In the genomic region with DNA sequence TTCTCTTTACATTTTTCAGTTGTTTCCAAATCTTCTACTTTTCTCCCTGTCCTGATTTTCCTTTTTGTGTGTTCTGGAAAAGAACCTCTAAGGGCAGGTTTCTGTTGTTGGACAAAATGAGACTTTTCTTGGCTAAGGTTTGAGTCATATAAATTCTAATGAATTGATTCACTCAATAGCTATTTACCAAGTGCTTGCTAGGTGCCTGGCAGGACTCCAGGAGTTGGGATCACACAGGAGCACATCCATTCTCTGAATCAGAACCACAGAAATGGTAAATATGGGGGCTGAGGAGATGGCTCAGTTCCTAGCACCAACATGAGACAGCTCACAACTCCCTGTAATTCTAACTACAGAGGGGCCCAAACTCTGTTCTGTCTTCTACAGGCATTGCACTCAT, we compare ENCODE assay signal across 20 mouse cellular contexts.
DNase-seq lines count a peak whose midpoint lies in the region; ATAC-seq and TF ChIP-seq lines count a peak whose summit lies in the region.
"Had no signal": no experiment of that assay in that cellular context is flagged by ENCODE, and none has a peak within 500 bp of the region (broad histone marks: within the 10 kb centered on the region; RNA-seq: fewer than 3 reads in every experiment).

No protein-coding gene starts in this region.

- H3K4me2 ChIP-seq in forebrain, embryonic 13.5 days: no peak overlapping the region
- H3K4me2 ChIP-seq: forebrain, embryonic 12.5 days; heart, embryonic 15.5 days; hindbrain, embryonic 15.5 days; liver, embryonic 13.5 days; midbrain, embryonic 12.5 days; neural tube, embryonic 12.5 days had no signal

- H3K27ac ChIP-seq in cerebellum, adult 2 months (ENCODE audit: insufficient read depth, low read length): no peak overlapping the region
- no peak overlapping the region for H3K27ac ChIP-seq in forebrain, embryonic 13.5 days
- H3K27ac ChIP-seq: embryonic facial prominence, embryonic 10.5 days; forebrain, embryonic 12.5 days; heart, embryonic 15.5 days; hindbrain, embryonic 15.5 days; liver, embryonic 13.5 days; midbrain, embryonic 12.5 days; neural tube, embryonic 12.5 days had no signal

- no peaks in the 10 kb centered on the region for H3K4me1 ChIP-seq in cerebellum, adult 2 months (ENCODE audit: control insufficient read depth, insufficient read depth, low read length)
- H3K4me1 ChIP-seq in forebrain, embryonic 13.5 days: no peaks in the 10 kb centered on the region
- H3K4me1 ChIP-seq: embryonic facial prominence, embryonic 10.5 days; forebrain, embryonic 12.5 days; heart, embryonic 15.5 days; hindbrain, embryonic 15.5 days; liver, embryonic 13.5 days; midbrain, embryonic 12.5 days; neural tube, embryonic 12.5 days had no signal

- no peaks in the 10 kb centered on the region for H3K9me3 ChIP-seq in forebrain, embryonic 13.5 days (replicated peaks)
- H3K9me3 ChIP-seq: embryonic facial prominence, embryonic 10.5 days; forebrain, embryonic 12.5 days; heart, embryonic 15.5 days; hindbrain, embryonic 15.5 days; liver, embryonic 13.5 days; midbrain, embryonic 12.5 days; neural tube, embryonic 12.5 days had no signal

- H3K36me3 ChIP-seq in forebrain, embryonic 13.5 days (ENCODE audit: poor library complexity, severe bottlenecking): no peaks in the 10 kb centered on the region
- H3K36me3 ChIP-seq: embryonic facial prominence, embryonic 10.5 days; forebrain, embryonic 12.5 days; heart, embryonic 15.5 days; hindbrain, embryonic 15.5 days; liver, embryonic 13.5 days; midbrain, embryonic 12.5 days; neural tube, embryonic 12.5 days had no signal

- peak; percentile 3 to 4 for DNase-seq in cerebellum, postnatal 14 days
- DNase-seq in cerebellum, adult 2 months: no peak
- peak; percentile 90 for DNase-seq in 3T3-L1 (ENCODE audit: low read depth, low spot score)
- DNase-seq in adrenal gland, adult 2 months: peak; percentile 38
- peak; percentile 9 for DNase-seq in brain, embryonic 14.5 days (ENCODE audit: low read depth)
- no peak for DNase-seq in urinary bladder, postnatal 25 days (ENCODE audit: low spot score)
- DNase-seq: cerebellum, adult 18-20 months; kidney, adult 8-10 months; kidney, postnatal 14 days; liver, embryonic 13.5 days; lung, adult 2 months; lung, postnatal 14 days; thymus, postnatal 14 days had no signal

- H3K9ac ChIP-seq in forebrain, embryonic 13.5 days: no peak overlapping the region
- H3K9ac ChIP-seq: forebrain, embryonic 12.5 days; heart, embryonic 15.5 days; hindbrain, embryonic 15.5 days; liver, embryonic 13.5 days; midbrain, embryonic 12.5 days; neural tube, embryonic 12.5 days had no signal

- no peak for TF ChIP-seq CTCF in cerebellum, adult 2 months (IDR thresholded peaks at IDR 0.05; ENCODE audit: borderline replicate concordance, insufficient read depth, low read depth, low read length)
- TF ChIP-seq CTCF in brain, embryonic 14.5 days (IDR thresholded peaks at IDR 0.05; ENCODE audit: borderline replicate concordance, extremely low read depth, insufficient read depth, insufficient read length): no peak

- TF ChIP-seq POLR2A in cerebellum, adult 2 months (IDR thresholded peaks at IDR 0.05; ENCODE audit: borderline replicate concordance, insufficient read depth, low read length): no peak
- no peak for TF ChIP-seq POLR2A in brain, embryonic 14.5 days (IDR thresholded peaks at IDR 0.05; ENCODE audit: borderline replicate concordance, extremely low read depth, insufficient read depth, insufficient read length, poor library complexity, severe bottlenecking)

- no peak for ATAC-seq in forebrain, embryonic 13.5 days

- H3K4me3 ChIP-seq in cerebellum, adult 2 months (replicated peaks; ENCODE audit: insufficient read depth, low read depth, low read length): no peak overlapping the region
- no peak overlapping the region for H3K4me3 ChIP-seq in forebrain, embryonic 13.5 days
- H3K4me3 ChIP-seq: embryonic facial prominence, embryonic 10.5 days; forebrain, embryonic 12.5 days; heart, embryonic 15.5 days; hindbrain, embryonic 15.5 days; liver, embryonic 13.5 days; midbrain, embryonic 12.5 days; neural tube, embryonic 12.5 days had no signal

- no peaks in the 10 kb centered on the region; the same call in 1 of the 2 replicates for H3K27me3 ChIP-seq in cerebellum, adult 2 months (ENCODE audit: control insufficient read depth, insufficient read depth, low read length)
- no peaks in the 10 kb centered on the region for H3K27me3 ChIP-seq in forebrain, embryonic 13.5 days
- H3K27me3 ChIP-seq: forebrain, embryonic 12.5 days; liver, embryonic 13.5 days; neural tube, embryonic 12.5 days had no signal

Comparison
In these comparisons a context has a peak if more than half of its experiments do, and no peak if none do; other contexts are left out.
1. DNase-seq: peak in cerebellum, postnatal 14 days (2 of 2), 3T3-L1 (single experiment), adrenal gland, adult 2 months (single experiment) and brain, embryonic 14.5 days (single experiment); none in cerebellum, adult 2 months (0 of 2) and urinary bladder, postnatal 25 days (single experiment).